Mouse (Mus musculus): ENCODE data around the gene Polr3f. TPM values are rescaled to one million over a fixed set of nuclear protein-coding genes. Genes with fewer than 3 reads are reported as not detected.

Polr3f gene
- polyA plus RNA-seq, 1 experiment from 2014 or later, result 27.9 TPM

Other genes starting within 250 kb of the Polr3f start
- gene Ovol2, start 195.6 kb upstream of the Polr3f start, polyA plus RNA-seq (2015; fragmentation: Nextera tagmentation; extraction: Ambion mirVana), result not detected in 2 replicates
- gene Kat14, start 158.7 kb upstream of the Polr3f start, polyA plus RNA-seq (2015; fragmentation: Nextera tagmentation; extraction: Ambion mirVana), result 29.1 and 30.7 TPM in 2 replicates
- gene Pet117, start 158.7 kb upstream of the Polr3f start, polyA plus RNA-seq (2015; fragmentation: Nextera tagmentation; extraction: Ambion mirVana), result 0.51 and 2.9 TPM in 2 replicates
- gene Dzank1, start 304 bp upstream of the Polr3f start, polyA plus RNA-seq (2015; fragmentation: Nextera tagmentation; extraction: Ambion mirVana), result 17.8 and 20.3 TPM in 2 replicates
- 57.7 and 59.3 TPM in 2 replicates for gene Rbbp9, start 23.2 kb downstream of the Polr3f start, polyA plus RNA-seq (2015; fragmentation: Nextera tagmentation; extraction: Ambion mirVana)
- gene Sec23b, start 28.5 kb downstream of the Polr3f start, polyA plus RNA-seq (2015; fragmentation: Nextera tagmentation; extraction: Ambion mirVana), result 65.0 and 66.2 TPM in 2 replicates
- 53.0 and 53.2 TPM in 2 replicates for gene Smim26, start 66.3 kb downstream of the Polr3f start, polyA plus RNA-seq (2015; fragmentation: Nextera tagmentation; extraction: Ambion mirVana)
- 141 and 148 TPM in 2 replicates for gene Dtd1, start 72.2 kb downstream of the Polr3f start, polyA plus RNA-seq (2015; fragmentation: Nextera tagmentation; extraction: Ambion mirVana)

All from midbrain, embryonic 15.5 days (tissue).